Mouse (Mus musculus): Measurements from ENCODE around the gene Il1f9.
"Not testable (repeated sequence)": the region's sequence is repeated elsewhere in the genome, so short reads cannot be mapped to it uniquely, and the experiment has no call there.

GRCm38 (mm10) chr2:24181683-24182331, 4.5 kb upstream of the Il1f9 start:
- TF ChIP-seq CTCF (IDR thresholded peaks at IDR 0.05; ENCODE audit: extremely low read depth, insufficient read depth, insufficient read length, insufficient replicate concordance); POLR2A (IDR thresholded peaks at IDR 0.05; ENCODE audit: low read depth, low read length): not testable (repeated sequence)

All from spleen, adult 2 months (tissue).